Mouse (Mus musculus) embryonic facial prominence, embryonic 15.5 days (tissue): ENCODE results near the gene Rwdd2a. TPM values are rescaled to one million over a fixed set of nuclear protein-coding genes. Genes with fewer than 3 reads are reported as not detected.

ENCODE experiments used
- ATAC-seq: fragments of 200-750 bp; cut with Nextera tagmentation; 2 replicates; pipeline ENCODE4 v1.8.0; 2017; ENCODE audit warnings: low read depth, moderate TSS enrichment; ENCODE audit not compliant: insufficient number of reproducible peaks, low FRiP score, low TSS enrichment
- H3K27ac ChIP-seq: fragments of 300-500 bp; sonication (generic); replicated peaks from 2 replicates; pipeline ENCODE4 v1.5.1; 2015; ENCODE audit warnings: mild to moderate bottlenecking, inconsistent platforms
- H3K27me3 ChIP-seq: fragments of 300-500 bp; sonication (generic); 2 replicates; pipeline ENCODE4 v1.6.1; 2015; ENCODE audit warnings: inconsistent platforms
- H3K36me3 ChIP-seq: fragments of 300-500 bp; sonication (generic); 2 replicates; pipeline ENCODE4 v1.6.1; 2015; ENCODE audit warnings: mild to moderate bottlenecking, inconsistent platforms
- H3K4me1 ChIP-seq: fragments of 300-500 bp; sonication (generic); 2 replicates; pipeline ENCODE4 v1.6.1; 2015; ENCODE audit warnings: inconsistent platforms
- H3K4me2 ChIP-seq: fragments of 300-500 bp; sonication (generic); replicated peaks from 2 replicates; pipeline ENCODE4 v1.6.1; 2015; ENCODE audit warnings: mild to moderate bottlenecking, inconsistent platforms
- H3K4me3 ChIP-seq: fragments of 300-500 bp; sonication (generic); replicated peaks from 2 replicates; pipeline ENCODE4 v1.5.1; 2015; ENCODE audit warnings: mild to moderate bottlenecking, inconsistent platforms
- H3K9ac ChIP-seq: fragments of 300-500 bp; sonication (generic); 2 replicates; pipeline ENCODE4 v1.6.1; 2015; ENCODE audit warnings: inconsistent platforms
- H3K9me3 ChIP-seq: fragments of 300-500 bp; sonication (generic); replicated peaks from 2 replicates; pipeline ENCODE4 v1.6.1; 2016; ENCODE audit warnings: inconsistent platforms
- WGBS: fragments of 180-500 bp; shearing (Covaris S2); methylation state at CpG from one replicate; pipeline ENCODE4 v1.1.7; 2015; 5-methylcytosine and 5-hydroxymethylcytosine counted together
- polyA plus RNA-seq: library from polyadenylated mRNA; unstranded; fragments of >200 nt; fragmentation: Nextera tagmentation; extraction: Ambion mirVana; gene quantifications from 2 replicates; pipeline ENCODE4 v1.2.1, GENCODE M21; 2015

Rwdd2a gene
- polyA plus RNA-seq, 1 experiment from 2014 or later = 5.0 TPM

DNA sequence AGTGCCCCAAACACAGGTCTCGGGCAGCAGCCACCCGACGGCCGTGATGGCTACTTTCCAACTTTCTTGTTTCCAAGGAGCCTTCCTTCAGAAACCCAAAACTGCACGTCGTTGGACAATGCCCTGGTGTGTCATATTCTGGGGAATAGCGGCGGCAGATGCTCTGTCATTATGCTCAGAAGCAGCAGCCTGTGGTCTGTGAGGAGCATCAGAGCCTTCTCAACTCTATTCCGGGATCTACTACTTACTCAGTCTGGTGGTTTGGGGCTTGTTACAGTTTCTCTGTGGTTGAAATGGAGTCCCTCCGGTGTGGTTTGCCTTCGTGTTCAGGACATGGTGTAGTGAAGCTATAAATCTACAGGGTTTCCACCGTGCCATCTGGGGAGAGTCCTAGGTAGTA, 52.2 kb downstream of the Rwdd2a start:
- peak overlapping the region; percentile 17; the same call in 1 of the 2 replicates for H3K27ac ChIP-seq
- no peak overlapping the region for H3K4me2 ChIP-seq
- no peaks in the 10 kb centered on the region for H3K36me3 ChIP-seq
- H3K4me3 ChIP-seq = no peak overlapping the region
- ATAC-seq = peak; percentile 78; the same call in 1 of the 2 replicates
- H3K9me3 ChIP-seq = no peaks in the 10 kb centered on the region
- 77% methylated on average over 12 of the region's 12 CpGs for WGBS
- no peak overlapping the region for H3K9ac ChIP-seq
- H3K4me1 ChIP-seq = peaks cover 18% of the 10 kb centered on the region; the same call in 1 of the 2 replicates
- H3K27me3 ChIP-seq = no peaks in the 10 kb centered on the region

Other genes starting within 250 kb of the Rwdd2a start
- gene Ube2cbp, start 107.0 kb upstream of the Rwdd2a start, polyA plus RNA-seq = 3.8 and 5.5 TPM in 2 replicates
- 16.4 and 16.8 TPM in 2 replicates for gene Dop1a, start 104.8 kb upstream of the Rwdd2a start, polyA plus RNA-seq
- 34.6 and 35.5 TPM in 2 replicates for gene Pgm3, start 149 bp upstream of the Rwdd2a start, polyA plus RNA-seq
- 27.7 and 29.7 TPM in 2 replicates for gene Me1, start 124.0 kb downstream of the Rwdd2a start, polyA plus RNA-seq
- 54.5 and 64.6 TPM in 2 replicates for gene Prss35, start 171.7 kb downstream of the Rwdd2a start, polyA plus RNA-seq